Mouse (Mus musculus): ENCODE measurements around the gene Slc39a13. TPM values are rescaled to one million over a fixed set of nuclear protein-coding genes. Genes with fewer than 3 reads are reported as not detected.

Gene Slc39a13
- polyA plus RNA-seq, 1 experiment from 2014 or later = 32.6 TPM

- no peak for DNase-seq (ENCODE audit: low spot score)
- peaks cover 9% of the 10 kb centered on the region; the same call in 1 of the 2 replicates for H3K27me3 ChIP-seq (ENCODE audit: insufficient read depth, poor library complexity, severe bottlenecking)
- H3K4me3 ChIP-seq = no peak overlapping the region
- WGBS = 87% methylated on average over 14 of the region's 14 CpGs
- no peaks in the 10 kb centered on the region for H3K36me3 ChIP-seq
- H3K9me3 ChIP-seq = no peaks in the 10 kb centered on the region
- no peak overlapping the region for H3K27ac ChIP-seq
- peaks cover 16% of the 10 kb centered on the region for H3K4me1 ChIP-seq
These were observed 15.5 kb upstream of the Slc39a13 start for GRCm38 (mm10) chr2:91085494-91086391.

DNA sequence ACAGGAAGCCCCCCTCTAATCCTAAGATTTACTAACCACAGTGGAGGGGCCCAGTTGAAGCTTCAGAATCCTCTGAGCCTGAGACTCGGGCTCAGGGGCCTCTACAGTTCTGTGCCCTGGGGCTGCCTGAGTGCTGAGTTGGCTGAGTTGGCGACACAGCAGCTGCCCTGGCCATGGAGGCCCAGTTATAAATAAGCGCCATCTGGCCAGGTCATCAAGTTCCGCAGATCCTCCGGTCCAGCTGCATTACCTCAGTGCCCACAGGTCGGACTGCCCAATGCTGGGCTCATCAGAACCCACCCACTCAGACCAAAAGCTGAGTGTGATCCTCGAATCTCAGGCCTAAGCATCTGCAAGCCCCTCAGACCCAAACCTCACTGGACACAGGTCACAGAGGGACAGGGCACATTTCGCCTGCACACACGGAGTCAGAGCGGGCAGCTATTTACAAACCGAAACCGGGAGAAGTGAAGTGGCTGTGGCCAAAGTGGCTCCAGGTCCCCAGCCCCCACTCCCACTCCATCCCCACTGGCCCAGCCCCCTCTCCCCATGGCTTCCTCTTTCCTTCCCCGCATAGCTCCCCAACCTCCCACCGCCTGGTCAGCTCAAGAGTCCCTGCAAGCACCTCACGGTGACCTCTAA is 14.1 kb upstream of the Slc39a13 start:
- no peak for DNase-seq (ENCODE audit: low spot score)
- Histone ChIP-seq H3K4me3 (no peak overlapping the region; the same call in 1 of the 2 replicates), H3K36me3 (no peaks in the 10 kb centered on the region), H3K27me3 (ENCODE audit: insufficient read depth, poor library complexity, severe bottlenecking) (peaks cover 9% of the 10 kb centered on the region; the same call in 1 of the 2 replicates), H3K27ac (0 out of 2 replicates have a peak overlapping the region, but pooled peaks have one; percentile 37), H3K4me1 (peaks cover 16% of the 10 kb centered on the region), H3K9me3 (no peaks in the 10 kb centered on the region)
- WGBS = 85% methylated on average over 15 of the region's 15 CpGs

- WGBS = 37% methylated on average over 1 of the region's 1 CpGs
- H3K27ac ChIP-seq = peak overlapping the region; percentile 56
These were observed 13.2 kb upstream of the Slc39a13 start for GRCm38 (mm10) chr2:91083366-91083940.

DNA sequence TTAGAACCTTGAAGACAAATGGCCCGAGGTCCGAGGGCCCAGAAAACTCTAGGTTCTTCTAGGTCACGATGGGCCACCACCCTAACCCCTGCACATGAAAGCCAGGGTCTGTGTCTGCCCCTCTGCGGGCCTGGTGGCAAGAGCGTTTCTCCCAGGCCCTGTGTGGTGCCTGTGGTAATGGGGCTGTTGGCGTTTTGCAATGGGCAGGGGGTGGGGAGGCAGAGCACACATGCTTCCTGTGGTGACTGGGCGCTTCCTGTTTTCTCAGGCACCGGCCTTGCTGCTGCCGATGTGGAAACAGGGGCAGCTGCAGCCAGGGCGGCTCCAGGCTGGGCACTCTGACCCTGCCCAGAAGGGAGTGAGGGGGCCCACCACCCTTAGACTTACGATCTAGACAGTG is 12.6 kb upstream of the Slc39a13 start:
- 64% methylated on average over 11 of the region's 11 CpGs for WGBS
- Histone ChIP-seq H3K27me3 (ENCODE audit: insufficient read depth, poor library complexity, severe bottlenecking) (peaks cover 9% of the 10 kb centered on the region; the same call in 1 of the 2 replicates), H3K4me1 (peaks cover 30% of the 10 kb centered on the region), H3K4me3 (no peak overlapping the region), H3K36me3 (no peaks in the 10 kb centered on the region), H3K27ac (peak overlapping the region; percentile 56), H3K9me3 (no peaks in the 10 kb centered on the region)
- DNase-seq (ENCODE audit: low spot score) = no peak

More at GRCm38 (mm10) chr2:91083366-91083940, 13.2 kb upstream of the Slc39a13 start:
- Histone ChIP-seq H3K27me3 (ENCODE audit: insufficient read depth, poor library complexity, severe bottlenecking) (peaks cover 9% of the 10 kb centered on the region; the same call in 1 of the 2 replicates), H3K4me1 (peaks cover 25% of the 10 kb centered on the region), H3K36me3 (no peaks in the 10 kb centered on the region), H3K9me3 (no peaks in the 10 kb centered on the region), H3K4me3 (no peak overlapping the region)
- DNase-seq (ENCODE audit: low spot score) = no peak

DNA sequence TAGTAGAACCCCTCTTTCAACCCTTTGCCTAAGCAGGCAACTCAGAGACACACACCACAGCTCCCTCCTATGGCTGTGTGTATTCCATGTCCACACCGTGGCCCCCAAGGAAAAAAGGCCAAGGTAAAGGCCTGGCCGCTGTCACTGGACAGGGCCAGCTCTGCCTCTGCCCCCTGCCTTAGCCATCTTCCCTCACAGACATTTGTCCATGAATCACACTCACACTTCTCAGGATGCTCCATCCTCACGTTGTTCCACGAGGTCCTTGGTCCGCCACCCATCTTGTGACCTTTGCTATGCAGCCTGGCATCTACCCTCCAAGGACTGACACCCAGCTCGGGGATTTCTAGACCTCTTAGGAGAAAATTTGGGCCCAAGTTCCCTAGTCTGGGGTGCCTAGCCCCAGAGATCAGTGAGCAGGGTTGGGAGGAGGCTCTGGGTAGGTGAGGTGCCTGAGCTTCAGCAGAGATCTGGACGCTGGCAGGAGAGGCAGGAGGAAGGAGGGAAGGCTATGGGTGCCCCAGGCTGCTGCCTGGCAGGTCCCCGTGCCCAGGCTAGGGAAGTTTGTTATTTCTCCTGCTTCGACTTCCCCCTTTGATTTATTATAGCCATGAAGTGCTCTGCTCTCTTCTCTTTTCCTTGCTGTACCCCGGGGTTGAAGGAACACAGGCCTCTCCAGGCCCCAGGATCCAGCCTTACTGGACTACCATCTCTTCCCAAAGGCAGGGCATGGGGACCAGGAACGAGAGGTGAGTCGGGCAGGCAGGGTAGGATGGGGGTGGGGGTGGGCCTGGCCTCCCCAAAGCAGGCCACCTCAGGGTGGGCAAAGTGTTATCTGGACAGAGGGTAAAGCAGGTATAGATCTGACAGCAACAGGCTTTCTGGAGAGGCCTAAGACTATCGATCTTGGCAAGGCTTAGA is 11.8 kb upstream of the Slc39a13 start, which contains the start of gene Spi1:
TSS of gene Spi1 (plus strand) at position 616 of the 921 bp plus-strand sequence.
- Histone ChIP-seq H3K4me1 (peaks cover 30% of the 10 kb centered on the region), H3K9me3 (no peaks in the 10 kb centered on the region), H3K27ac (peak within 1 kb of the TSS; percentile 56), H3K27me3 (ENCODE audit: insufficient read depth, poor library complexity, severe bottlenecking) (peaks cover 9% of the 10 kb centered on the region; the same call in 1 of the 2 replicates), H3K4me3 (no peak within 1 kb of the TSS), H3K36me3 (no peaks in the 10 kb centered on the region)
- WGBS = 78% methylated on average over 13 of the region's 13 CpGs
- DNase-seq (ENCODE audit: low spot score) = no peak

DNA sequence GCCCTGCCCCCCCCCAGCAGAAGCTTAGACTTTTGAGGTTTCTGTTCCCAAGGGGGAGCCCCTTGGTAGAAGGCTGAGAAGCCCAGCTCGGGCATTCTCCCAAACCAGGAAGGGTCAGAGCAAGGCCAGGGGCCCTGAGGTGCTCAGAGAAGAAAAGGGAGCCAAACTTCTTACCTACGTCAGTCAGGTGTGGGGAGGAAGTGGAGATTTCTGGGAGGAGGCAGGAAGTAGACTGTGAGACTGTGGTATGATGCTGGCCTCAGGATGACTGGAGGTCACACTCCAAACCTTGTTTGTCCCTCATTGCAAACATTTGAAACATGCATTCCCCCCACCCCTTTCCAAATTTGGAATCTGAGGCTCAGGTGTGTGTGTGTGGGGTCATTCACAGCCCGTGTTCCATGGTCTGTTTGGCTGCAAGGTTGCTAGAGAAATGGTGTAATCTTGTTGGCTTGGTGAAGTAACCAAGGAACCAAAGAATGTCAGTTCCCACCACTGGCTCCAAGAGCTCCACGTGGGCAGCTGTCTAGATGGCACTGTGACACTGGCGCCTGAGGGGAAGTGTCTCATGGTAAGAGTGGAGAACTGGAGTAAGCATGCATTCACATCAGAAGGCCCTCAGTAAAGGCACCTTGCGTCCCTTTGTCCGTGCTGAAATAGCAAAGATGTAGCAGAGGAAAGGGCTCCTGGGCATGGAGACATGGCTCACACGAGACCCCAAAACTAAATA is 10.7 kb upstream of the Slc39a13 start:
- Histone ChIP-seq H3K27ac (no peak overlapping the region), H3K9me3 (no peaks in the 10 kb centered on the region), H3K4me3 (no peak overlapping the region), H3K4me1 (peaks cover 29% of the 10 kb centered on the region), H3K27me3 (ENCODE audit: insufficient read depth, poor library complexity, severe bottlenecking) (peaks cover under 1% of the 10 kb centered on the region; the same call in 1 of the 2 replicates), H3K36me3 (no peaks in the 10 kb centered on the region)
- WGBS = 78% methylated on average over 8 of the region's 8 CpGs
- no peak for DNase-seq (ENCODE audit: low spot score)

DNA sequence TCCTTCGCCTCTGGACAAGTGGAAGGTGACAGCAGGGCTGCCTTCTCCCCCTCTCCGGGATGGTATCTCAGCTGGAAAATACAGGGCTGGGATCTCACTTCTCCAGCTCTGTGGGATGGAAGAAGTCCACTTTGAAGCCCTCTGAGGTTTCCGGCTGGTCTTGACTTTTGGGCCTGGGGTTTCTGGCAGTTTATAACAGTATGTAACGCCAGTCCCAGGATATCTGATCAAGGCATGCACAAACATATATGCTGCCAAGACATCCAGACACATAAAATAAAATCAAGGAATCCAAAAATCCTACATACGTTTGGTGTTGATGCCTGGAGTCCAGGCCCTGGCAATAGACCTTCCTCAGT is 8.8 kb upstream of the Slc39a13 start:
- no peaks in the 10 kb centered on the region for H3K27me3 ChIP-seq (ENCODE audit: insufficient read depth, poor library complexity, severe bottlenecking)
- DNase-seq (ENCODE audit: low spot score) = no peak
- peaks cover 40% of the 10 kb centered on the region for H3K4me1 ChIP-seq
- peak overlapping the region; percentile 89 for H3K27ac ChIP-seq
- 20% methylated on average over 5 of the region's 5 CpGs for WGBS
- no peaks in the 10 kb centered on the region for H3K9me3 ChIP-seq
- peak overlapping the region; percentile 73 for H3K4me3 ChIP-seq
- no peaks in the 10 kb centered on the region for H3K36me3 ChIP-seq

GRCm38 (mm10) chr2:91078314-91079025 is 8.3 kb upstream of the Slc39a13 start:
- H3K27me3 ChIP-seq (ENCODE audit: insufficient read depth, poor library complexity, severe bottlenecking) = no peaks in the 10 kb centered on the region
- DNase-seq (ENCODE audit: low spot score) = no peak
- peaks cover 37% of the 10 kb centered on the region for H3K4me1 ChIP-seq
- no peaks in the 10 kb centered on the region for H3K9me3 ChIP-seq
- 1% methylated on average over 34 of the region's 36 CpGs for WGBS
- H3K4me3 ChIP-seq = peak overlapping the region; percentile 73
- peak overlapping the region; percentile 89 for H3K27ac ChIP-seq
- no peaks in the 10 kb centered on the region for H3K36me3 ChIP-seq

GRCm38 (mm10) chr2:91077957-91078313 is 7.7 kb upstream of the Slc39a13 start:
- DNase-seq (ENCODE audit: low spot score) = no peak
- Histone ChIP-seq H3K27ac (peak overlapping the region; percentile 89), H3K36me3 (no peaks in the 10 kb centered on the region), H3K9me3 (no peaks in the 10 kb centered on the region), H3K4me1 (peaks cover 31% of the 10 kb centered on the region), H3K27me3 (ENCODE audit: insufficient read depth, poor library complexity, severe bottlenecking) (no peaks in the 10 kb centered on the region), H3K4me3 (peak overlapping the region; percentile 73)
- WGBS = 20% methylated on average over 12 of the region's 12 CpGs

- WGBS = 51% methylated on average over 1 of the region's 1 CpGs
- Histone ChIP-seq H3K9me3 (no peaks in the 10 kb centered on the region), H3K27me3 (ENCODE audit: insufficient read depth, poor library complexity, severe bottlenecking) (no peaks in the 10 kb centered on the region), H3K36me3 (peaks cover 10% of the 10 kb centered on the region; the same call in 1 of the 2 replicates), H3K27ac (no peak overlapping the region), H3K4me3 (no peak overlapping the region), H3K4me1 (peaks cover 44% of the 10 kb centered on the region)
- no peak for DNase-seq (ENCODE audit: low spot score)
These were observed 1.9 kb upstream of the Slc39a13 start for GRCm38 (mm10) chr2:91072092-91072491.

GRCm38 (mm10) chr2:91071059-91071458 is 842 bp upstream of the Slc39a13 start:
- H3K9me3 ChIP-seq = no peaks in the 10 kb centered on the region
- peaks cover 18% of the 10 kb centered on the region; the same call in 1 of the 2 replicates for H3K36me3 ChIP-seq
- peak overlapping the region; percentile 89 for H3K27ac ChIP-seq
- WGBS = 88% methylated on average over 10 of the region's 10 CpGs
- peak overlapping the region; percentile 63 for H3K4me3 ChIP-seq
- no peaks in the 10 kb centered on the region for H3K27me3 ChIP-seq (ENCODE audit: insufficient read depth, poor library complexity, severe bottlenecking)
- DNase-seq (ENCODE audit: low spot score) = no peak
- H3K4me1 ChIP-seq = peaks cover 43% of the 10 kb centered on the region
